Mouse (Mus musculus): Measurements from ENCODE around the gene Gm10719. TPM values are rescaled to one million over a fixed set of nuclear protein-coding genes. Genes with fewer than 3 reads are reported as not detected.

Gm10719 gene
- polyA plus RNA-seq (2017; shearing (Covaris generic)): 3.9 TPM

DNA sequence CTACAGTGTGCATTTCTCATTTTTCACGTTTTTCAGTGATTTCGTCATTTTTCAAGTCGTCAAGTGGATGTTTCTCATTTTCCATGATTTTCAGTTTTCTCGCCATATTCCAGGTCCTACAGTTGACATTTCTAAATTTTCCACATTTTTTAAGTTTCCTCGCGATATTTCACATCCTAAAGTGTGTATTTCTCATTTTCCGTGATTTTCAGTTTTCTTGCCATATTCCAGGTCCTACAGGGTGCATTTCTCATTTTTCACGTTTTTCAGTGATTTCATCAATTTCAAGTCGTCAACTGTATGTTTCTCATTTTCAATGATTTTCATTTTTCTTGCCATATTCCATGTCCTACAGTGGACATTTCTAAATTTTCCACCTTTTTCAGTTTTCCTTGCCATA, at the start of gene Gm10719:
TSS of gene Gm10719 (plus strand) at position 301 of the 400 bp plus-strand sequence.

DNA sequence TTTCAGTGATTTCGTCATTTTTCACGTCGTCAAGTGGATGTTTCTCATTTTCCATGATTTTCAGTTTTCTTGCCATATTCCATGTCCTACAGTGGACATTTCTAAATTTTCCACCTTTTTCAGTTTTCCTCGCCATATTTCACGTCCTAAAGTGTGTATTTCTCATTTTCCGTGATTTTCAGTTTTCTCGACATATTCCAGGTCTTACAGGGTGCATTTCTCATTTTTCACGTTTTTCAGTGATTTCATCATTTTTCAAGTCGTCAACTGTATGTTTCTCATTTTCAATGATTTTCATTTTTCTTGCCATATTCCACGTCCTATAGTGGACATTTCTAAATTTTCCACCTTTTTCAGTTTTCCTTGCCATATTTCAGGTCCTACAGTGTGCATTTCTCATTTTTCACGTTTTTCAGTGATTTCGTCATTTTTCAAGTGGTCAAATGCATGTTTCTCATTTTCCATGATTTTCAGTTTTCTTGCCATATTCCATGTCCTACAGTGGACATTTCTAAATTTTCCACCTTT, 16.7 kb upstream of the Gm10719 start, which contains the start of gene Gm10722:
TSS of gene Gm10722 (plus strand) at position 478 of the 528 bp plus-strand sequence.

DNA sequence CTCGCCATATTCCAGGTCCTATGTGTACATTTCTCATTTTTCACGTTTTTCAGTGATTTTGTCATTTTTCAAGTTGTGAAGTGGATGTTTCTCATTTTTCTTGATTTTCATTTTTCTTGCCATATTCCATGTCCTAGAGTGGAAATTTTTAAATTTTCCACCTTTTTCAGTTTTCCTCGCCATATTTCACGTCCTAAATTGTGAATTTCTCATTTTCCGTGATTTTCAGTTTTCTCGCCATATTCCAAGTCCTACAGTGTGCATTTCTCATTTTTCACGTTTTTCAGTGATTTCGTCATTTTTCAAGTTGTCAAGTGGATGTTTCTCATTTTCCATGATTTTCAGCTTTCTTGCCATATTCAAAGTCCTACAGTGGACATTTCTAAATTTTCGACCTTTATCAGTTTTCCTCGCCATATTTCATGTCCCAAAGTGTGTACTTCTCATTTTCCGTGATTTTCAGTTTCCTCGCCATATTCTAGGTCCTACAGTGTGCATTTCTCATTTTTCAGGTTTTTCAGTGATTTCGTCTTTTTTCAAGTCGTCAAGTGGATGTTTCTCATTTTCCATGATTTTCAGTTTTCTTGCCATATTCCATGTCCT, 14.3 kb upstream of the Gm10719 start, which contains the start of gene Gm11168:
TSS of gene Gm11168 (plus strand) at position 553 of the 603 bp plus-strand sequence.

DNA sequence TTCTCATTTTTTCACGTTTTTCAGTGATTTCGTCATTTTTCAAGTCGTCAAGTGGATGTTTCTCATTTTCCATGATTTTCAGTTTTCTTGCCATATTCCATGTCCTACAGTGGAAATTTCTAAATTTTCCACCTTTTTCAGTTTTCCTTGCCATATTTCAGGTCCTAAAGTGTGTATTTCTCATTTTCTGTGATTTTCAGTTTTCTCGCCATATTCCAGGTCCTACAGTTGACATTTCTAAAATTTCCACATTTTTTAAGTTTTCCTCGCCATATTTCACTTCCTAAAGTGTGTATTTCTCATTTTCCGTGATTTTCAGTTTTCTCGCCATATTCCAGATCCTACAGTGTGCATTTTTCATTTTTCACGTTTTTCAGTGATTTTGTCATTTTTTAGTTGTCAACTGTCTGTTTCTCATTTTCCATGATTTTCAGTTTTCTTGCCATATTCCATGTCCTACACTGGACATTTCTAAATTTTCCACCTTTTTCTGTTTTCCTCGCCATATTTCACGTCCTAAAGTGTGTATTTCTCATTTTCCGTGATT, 4.4 kb upstream of the Gm10719 start, which contains the start of gene Gm10721:
TSS of gene Gm10721 (plus strand) at position 408 of the 547 bp plus-strand sequence.

DNA sequence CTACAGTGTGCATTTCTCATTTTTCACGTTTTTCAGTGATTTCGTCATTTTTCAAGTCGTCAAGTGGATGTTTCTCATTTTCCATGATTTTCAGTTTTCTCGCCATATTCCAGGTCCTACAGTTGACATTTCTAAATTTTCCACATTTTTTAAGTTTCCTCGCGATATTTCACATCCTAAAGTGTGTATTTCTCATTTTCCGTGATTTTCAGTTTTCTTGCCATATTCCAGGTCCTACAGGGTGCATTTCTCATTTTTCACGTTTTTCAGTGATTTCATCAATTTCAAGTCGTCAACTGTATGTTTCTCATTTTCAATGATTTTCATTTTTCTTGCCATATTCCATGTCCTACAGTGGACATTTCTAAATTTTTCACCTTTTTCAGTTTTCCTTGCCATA, 1.9 kb upstream of the Gm10719 start, which contains the start of gene Gm10720:
TSS of gene Gm10720 (plus strand) at position 301 of the 400 bp plus-strand sequence.

DNA sequence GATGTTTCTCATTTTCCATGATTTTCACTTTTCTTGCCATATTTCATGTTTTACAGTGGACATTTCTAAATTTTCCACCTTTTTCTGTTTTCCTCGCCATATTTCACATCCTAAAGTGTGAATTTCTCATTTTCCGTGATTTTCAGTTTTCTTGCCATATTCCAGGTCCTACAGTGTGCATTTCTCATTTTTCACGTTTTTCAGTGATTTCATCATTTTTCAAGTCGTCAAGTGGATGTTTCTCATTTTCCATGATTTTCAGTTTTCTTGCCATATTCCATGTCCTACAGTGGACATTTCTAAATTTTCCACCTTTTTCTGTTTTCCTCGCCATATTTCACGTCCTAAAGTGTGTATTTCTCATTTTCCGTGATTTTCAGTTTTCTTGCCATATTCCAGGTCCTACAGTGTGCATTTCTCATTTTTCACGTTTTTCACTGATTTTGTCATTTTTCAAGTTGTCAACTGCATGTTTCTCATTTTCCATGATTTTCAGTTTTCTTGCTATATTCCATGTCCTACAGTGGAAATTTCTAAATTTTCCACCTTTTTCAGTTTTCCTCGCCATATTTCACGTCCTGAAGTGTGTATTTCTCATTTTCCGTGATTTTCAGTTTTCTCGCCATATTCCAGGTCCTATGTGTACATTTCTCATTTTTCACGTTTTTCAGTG, 6.2 kb downstream of the Gm10719 start, which contains the start of gene Gm10718:
TSS of gene Gm10718 (plus strand) at position 236 of the 673 bp plus-strand sequence.

DNA sequence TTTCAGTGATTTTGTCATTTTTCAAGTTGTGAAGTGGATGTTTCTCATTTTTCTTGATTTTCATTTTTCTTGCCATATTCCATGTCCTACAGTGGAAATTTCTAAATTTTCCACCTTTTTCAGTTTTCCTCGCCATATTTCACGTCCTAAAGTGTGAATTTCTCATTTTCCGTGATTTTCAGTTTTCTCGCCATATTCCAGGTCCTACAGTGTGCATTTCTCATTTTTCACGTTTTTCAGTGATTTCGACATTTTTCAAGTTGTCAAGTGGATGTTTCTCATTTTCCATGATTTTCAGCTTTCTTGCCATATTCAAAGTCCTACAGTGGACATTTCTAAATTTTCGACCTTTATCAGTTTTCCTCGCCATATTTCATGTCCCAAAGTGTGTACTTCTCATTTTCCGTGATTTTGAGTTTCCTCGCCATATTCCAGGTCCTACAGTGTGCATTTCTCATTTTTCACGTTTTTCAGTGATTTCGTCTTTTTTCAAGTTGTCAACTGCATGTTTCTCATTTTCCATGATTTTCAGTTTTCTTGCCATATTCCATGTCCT, 7.8 kb downstream of the Gm10719 start, which contains the start of gene Gm10717:
TSS of gene Gm10717 (plus strand) at position 506 of the 556 bp plus-strand sequence.

DNA sequence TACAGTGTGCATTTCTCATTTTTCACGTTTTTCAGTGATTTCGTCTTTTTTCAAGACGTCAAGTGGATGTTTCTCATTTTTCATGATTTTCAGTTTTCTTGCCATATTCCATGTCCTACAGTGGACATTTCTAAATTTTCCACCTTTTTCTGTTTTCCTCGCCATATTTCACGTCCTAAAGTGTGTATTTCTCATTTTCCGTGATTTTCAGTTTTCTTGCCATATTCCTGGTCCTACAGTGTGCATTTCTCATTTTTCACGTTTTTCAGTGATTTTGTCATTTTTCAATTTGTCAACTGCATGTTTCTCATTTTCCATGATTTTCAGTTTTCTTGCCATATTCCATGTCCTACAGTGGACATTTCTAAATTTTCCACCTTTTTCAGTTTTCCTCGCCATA, 17.1 kb downstream of the Gm10719 start, which contains the start of gene Gm17535:
TSS of gene Gm17535 (plus strand) at position 301 of the 400 bp plus-strand sequence.

DNA sequence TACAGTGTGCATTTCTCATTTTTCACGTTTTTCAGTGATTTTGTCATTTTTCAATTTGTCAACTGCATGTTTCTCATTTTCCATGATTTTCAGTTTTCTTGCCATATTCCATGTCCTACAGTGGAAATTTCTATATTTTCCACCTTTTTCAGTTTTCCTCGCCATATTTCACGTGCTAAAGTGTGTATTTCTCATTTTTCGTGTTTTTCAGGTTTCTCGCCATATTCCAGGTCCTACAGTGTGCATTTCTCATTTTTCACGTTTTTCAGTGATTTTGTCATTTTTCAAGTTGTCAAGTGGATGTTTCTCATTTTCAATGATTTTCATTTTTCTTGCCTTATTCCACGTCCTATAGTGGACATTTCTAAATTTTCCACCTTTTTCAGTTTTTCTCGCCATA, 19.4 kb downstream of the Gm10719 start, which contains the start of gene Gm10715:
TSS of gene Gm10715 (plus strand) at position 301 of the 400 bp plus-strand sequence.

Other genes with a start within 250 kb of the Gm10719 start
- gene Gm10722, start 16.5 kb upstream of the Gm10719 start, polyA plus RNA-seq (2017; shearing (Covaris generic)): 0.68 TPM
- gene Gm11168, start 14.1 kb upstream of the Gm10719 start, polyA plus RNA-seq (2017; shearing (Covaris generic)): 4.6 TPM
- 0.35 TPM for gene Gm10721, start 4.3 kb upstream of the Gm10719 start, polyA plus RNA-seq (2017; shearing (Covaris generic))
- not detected for gene Gm10720, start 1.8 kb upstream of the Gm10719 start, polyA plus RNA-seq (2017; shearing (Covaris generic))
- gene Gm10718, start 6.1 kb downstream of the Gm10719 start, polyA plus RNA-seq (2017; shearing (Covaris generic)): 2.5 TPM
- 9.3 TPM for gene Gm10717, start 8.0 kb downstream of the Gm10719 start, polyA plus RNA-seq (2017; shearing (Covaris generic))
- gene Gm17535, start 17.2 kb downstream of the Gm10719 start, polyA plus RNA-seq (2017; shearing (Covaris generic)): 0.91 TPM
- not detected for gene Gm10715, start 19.5 kb downstream of the Gm10719 start, polyA plus RNA-seq (2017; shearing (Covaris generic))